Mouse (Mus musculus) embryo, embryonic 9.5 days (tissue): ENCODE measurements around the gene Baiap3.
"Not testable (repeated sequence)": the region's sequence is repeated elsewhere in the genome, so short reads cannot be mapped to it uniquely, and the experiment has no call there.

Source experiments
- DNase-seq: peaks from one replicate; pipeline ENCODE4 v3.0.0-alpha.2; 2017; ENCODE audit errors: extremely low spot score

Gene Baiap3

GRCm38 (mm10) chr17:25248033-25248750 is 8.0 kb downstream of the Baiap3 start:
- no peak for DNase-seq

DNA sequence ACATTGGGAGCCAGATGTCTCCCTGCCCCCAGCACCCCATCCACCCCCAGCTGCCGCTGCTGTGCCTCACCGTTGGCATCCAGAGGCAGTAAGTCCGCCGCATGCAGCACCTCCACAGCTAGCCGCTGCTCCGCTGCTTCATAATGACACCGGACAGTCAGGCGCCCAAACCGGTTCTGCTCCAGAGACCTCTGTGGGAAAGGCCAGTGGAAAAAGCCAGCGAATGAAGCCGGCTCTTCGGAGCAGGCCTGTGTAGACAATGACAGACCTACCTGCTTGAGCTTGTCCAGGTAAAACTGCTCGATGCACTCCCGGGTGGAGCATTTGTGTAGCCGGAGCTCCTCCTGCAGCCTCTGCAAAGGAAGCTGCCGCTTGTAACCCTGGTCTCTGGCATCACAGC is 11.9 kb downstream of the Baiap3 start:
- no peak for DNase-seq

DNA sequence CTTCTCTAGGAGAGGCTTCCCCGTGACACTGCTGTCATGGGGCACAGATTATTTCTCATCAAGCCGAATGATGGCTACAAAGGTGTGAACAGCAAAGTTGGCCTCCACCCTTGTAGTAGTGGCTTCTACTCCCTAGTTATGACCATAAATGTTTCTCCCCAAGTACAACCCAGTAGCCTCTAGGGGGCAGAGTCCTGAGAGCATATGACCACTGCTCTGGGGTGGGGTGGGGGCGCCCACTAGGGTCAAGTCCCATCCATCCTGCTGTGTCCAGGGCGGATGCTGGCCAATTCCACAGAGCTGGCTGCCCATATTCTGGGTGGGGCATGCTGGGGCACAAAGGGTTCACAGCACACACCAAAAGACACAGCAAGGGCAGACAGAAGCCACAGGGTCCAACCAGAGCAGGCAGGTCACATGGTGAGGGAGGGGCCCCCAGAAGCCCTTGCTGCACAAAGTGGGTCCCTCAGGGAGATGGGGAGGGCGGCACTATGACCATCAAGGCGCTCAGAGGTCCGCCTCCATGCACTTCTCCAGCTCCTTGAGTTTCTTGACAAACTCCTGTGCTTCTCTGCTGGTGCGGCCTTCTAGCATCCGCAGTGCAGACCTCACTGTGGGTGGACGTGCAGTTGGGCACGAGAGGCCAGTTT is 12.9 kb downstream of the Baiap3 start:
- DNase-seq: no peak

- peak; percentile 84 for DNase-seq
Observed at GRCm38 (mm10) chr17:25239695-25240636, 16.2 kb downstream of the Baiap3 start, which contains the start of the genes Gnptg and Tsr3. Gnptg (minus strand) TSS chr17:25240124. Tsr3 (plus strand) TSS chr17:25240170.

DNA sequence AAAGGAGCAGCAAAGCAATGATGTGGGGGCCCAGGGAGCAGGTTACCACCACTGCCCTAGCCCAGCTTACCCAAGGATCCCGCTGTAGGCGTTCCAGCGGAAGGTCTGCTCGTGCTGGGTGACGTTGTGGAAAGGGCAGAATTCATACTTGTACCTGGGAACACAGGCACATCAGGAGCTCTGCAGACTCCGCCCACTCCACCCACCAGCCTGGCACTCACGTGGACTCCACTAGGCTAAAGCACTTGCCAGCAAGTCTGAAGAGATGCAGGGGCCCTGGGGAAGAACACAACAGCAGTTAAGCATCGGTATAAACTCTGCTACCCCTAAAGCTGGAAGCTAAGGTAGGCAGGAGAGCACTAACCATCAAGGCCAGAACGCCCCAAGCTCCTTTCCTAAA is 20.5 kb downstream of the Baiap3 start:
- no peak for DNase-seq

DNA sequence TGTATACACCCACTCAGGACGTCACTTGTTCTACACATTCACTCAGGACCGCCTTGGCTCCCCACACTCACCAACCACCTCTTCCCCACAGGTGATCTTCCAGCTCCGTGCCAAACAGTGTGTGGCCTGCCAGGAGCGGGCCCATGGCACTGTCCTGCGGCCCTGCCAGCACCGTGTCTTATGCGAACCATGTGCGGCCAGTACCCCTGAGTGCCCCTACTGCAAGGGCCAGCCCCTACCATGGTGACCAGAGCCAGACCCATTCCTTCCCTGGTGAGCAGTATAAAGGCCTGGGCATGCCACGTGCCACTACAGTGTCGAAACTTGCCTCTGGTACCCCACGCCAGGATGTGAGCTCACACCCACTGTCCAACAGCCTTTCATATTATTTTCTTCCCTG is 24.5 kb downstream of the Baiap3 start:
- DNase-seq: not testable (repeated sequence)

DNA sequence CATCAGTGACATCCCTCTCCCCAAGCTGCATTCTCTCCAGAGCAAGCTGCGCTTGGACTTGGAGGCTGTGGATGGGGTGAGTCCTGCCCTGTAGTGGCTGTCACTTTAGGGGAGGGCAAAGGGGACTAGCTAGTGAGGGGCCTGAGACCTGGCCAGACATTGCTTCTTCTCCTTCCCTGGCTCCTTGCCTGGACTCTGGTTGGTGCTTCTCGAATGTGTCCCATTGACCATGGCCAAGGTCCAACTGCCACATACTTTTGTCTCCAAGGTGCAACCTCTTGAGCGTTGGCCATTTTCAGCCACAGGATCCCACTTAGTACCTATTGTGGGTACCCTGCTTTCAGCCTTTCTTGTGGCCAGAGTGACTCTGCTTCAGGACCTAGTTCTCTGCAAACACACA is 25.5 kb downstream of the Baiap3 start:
- no peak for DNase-seq

- DNase-seq: not testable (repeated sequence)
Observed at GRCm38 (mm10) chr17:25230014-25230655, 26.0 kb downstream of the Baiap3 start.

DNA sequence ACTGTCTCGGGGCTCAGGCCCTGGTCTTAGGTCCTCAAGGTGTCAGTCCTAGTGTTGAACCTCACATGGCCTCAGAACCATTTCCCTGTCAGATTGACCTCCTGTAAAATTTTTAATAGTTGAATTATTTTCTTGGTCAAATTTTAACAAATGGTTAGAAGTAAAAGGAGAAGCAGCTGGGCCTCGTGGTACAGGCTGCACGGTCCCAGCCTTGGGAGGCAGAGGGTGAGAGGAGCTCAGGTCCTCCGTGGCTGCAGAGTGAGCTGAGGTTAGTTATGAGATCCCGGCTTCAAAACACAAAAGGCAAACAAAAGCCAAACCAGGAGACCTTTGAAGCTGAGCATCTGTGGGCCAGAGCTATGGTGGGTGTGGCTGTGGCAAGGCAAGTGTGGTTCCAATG is 28.2 kb downstream of the Baiap3 start:
- DNase-seq: no peak

- DNase-seq: no peak
Observed at GRCm38 (mm10) chr17:25225659-25226058, 30.5 kb downstream of the Baiap3 start.

GRCm38 (mm10) chr17:25224586-25225222 is 31.5 kb downstream of the Baiap3 start:
- no peak for DNase-seq

DNA sequence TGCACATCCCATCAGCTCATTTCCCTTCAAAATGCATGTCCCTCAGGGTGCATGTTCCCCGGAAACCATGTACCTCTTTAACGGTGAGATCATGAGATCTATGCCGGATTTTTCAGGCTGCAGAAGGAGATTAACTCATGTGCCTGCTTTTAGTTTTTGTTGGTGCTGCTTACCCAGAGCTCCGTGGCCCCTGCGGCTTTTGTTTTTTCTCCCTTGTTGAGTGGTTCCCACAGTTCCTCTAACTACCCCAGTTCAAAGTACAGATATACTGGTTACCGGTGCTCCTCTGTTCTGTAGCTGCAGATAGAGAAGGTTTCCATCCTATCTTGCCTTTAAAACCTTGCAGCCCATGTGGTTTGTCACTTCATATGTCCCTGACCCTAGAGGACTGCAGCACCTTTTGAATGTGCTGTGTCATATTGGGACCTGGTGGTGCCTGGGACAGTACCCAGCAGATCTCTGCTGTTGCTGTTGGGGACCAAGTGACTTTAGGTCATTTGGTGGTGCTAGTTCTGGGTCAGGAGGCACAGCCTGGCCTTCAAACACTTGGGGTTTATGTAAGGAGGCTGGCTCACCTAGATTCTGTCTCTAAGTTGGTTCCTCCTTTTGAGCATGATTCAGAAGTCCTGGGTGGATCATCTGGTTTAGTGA is 33.1 kb downstream of the Baiap3 start:
- DNase-seq: no peak

DNA sequence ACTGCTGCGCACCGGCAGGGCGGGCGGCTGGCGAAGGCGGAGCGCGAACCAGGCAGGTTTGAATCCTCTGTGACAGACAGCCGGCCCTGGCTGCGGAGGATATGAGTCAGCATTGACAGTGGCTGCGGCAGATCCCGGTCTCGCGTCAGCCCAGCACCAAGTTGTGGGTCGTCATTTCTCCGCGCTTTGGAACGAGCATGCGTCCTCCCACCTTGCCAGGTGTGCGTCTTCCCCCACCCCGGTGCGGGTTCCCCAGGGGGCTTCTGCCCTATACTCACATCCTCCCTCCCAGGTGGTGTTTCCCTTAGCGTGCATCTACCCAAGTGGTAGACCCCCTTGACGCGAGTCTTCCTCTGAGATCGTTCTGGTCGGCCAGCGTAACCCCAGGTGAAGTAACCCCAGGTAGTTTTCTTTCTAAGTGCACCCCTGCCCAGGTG is 33.6 kb downstream of the Baiap3 start:
- not testable (repeated sequence) for DNase-seq

DNA sequence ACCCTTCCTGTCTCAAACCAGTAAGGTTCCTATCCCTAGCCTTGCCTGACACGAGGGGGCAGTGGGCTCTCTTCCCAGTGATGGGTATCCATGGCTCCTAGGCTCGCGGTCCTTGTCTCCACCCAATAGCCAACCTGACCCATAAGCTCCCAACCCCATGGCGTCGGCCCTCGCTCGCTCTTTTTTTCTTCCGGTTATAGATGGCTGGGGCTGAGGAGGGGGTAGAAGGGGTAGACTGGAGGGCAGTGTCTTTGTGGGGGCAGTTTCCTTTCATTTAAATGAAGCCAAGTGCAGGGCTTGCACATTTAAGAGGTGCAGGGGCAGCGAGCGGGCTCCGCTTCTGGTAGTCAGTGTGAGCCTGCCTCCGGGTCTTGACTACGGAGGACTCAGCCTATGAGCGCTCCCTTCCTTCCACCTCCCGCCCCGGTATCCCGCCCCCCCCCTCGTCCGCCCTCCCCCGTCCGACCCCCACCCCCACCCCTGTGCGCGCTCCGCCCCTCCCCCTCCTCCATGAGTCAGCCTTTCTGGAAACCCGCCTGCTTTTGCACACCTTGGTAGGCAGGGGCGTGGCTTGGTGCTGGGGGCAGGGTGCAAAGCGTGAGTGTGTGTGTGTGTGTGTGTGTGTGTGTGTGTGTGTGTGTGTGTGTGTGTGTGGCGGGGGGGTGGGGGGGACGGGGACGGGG is 34.2 kb downstream of the Baiap3 start:
- peak; percentile 55 for DNase-seq

DNA sequence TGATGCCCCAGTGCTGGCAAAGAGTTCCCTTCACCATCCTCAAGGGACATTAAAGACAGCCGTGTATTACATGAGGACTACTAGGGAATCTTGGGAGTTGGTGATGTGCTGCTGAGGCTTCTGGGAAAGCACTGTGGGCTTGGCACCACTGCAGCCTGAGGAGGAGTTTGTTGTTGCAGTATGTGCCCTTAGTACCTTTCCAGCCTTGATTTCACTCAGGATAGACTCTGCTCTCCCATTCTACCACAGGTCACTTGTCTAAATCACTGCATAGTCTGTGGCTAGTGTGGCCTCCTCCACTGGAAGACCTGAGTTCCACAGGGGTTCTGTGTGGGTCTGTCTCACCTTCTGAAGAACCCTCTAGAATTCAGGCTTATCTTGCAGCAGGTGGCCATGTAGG is 35.4 kb downstream of the Baiap3 start:
- no peak for DNase-seq

DNA sequence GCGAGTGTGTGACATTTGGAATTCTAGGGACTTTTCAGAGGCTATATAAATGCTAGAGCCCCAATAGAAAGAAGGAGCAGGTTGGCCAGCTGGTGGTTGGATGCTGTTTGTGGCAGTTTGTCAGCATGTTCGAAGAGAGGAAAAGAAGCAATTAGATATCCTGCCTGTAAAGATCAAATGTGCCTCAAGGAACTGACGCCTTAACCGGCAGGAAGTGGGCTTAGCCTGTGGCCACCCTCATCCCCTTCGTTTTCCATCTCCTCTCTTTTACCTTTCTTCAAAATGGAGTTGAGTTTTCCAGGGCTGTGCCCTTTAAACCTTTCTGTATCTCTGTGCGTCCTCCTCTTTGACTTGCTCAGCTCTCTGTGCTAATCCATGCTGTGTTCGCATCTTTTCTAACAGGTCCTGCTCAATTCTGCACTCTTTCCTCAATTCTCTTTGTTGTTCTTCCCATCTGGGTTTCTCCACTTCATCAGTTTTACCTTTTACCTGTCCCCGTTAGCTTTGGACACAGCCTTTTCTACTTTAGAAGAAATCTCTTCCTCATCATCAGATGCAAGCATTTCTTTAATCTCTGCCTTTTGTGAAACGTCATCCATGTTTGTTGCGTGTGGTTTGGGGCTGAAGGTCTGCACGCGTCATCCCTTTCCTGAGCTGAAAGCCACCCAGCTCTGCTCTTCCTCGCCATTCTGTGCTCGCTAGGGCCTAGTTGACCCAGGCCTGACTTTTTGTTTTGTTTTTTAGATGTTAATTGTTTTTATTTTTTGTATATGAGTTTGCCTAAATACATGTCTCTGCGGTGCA is 36.5 kb downstream of the Baiap3 start:
- no peak for DNase-seq

DNA sequence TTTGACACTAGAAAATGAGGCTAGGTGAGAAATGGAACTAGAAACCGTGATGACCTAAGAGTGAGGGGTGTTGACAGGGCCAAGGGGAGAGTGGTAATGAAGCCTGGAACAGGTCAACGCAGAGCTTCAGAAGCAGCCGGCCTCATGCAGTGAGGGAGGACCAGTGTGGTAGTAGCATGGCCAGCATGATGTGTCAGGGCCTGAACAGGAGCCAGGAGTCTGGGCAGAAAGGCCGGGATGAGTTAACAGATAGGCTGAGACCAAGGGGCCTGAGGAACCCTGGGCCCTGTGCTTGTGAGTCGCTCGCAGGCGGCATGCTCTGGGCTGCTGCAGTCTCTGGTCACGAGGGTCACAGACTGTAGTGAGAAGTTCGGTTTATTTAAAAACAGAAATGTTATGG is 37.2 kb downstream of the Baiap3 start:
- DNase-seq: no peak

GRCm38 (mm10) chr17:25215431-25215830 is 40.7 kb downstream of the Baiap3 start:
- no peak for DNase-seq

GRCm38 (mm10) chr17:25211705-25212104 is 44.5 kb downstream of the Baiap3 start:
- DNase-seq: no peak
